In genomic region chr7:28939418-28940183, GRCm38 (mm10) we compare ENCODE assay signal across 11 mouse cellular contexts. TPM values are rescaled to one million over a fixed set of nuclear protein-coding genes. Genes with fewer than 3 reads are reported as not detected.
DNase-seq lines count a peak whose midpoint lies in the region; ATAC-seq and TF ChIP-seq lines count a peak whose summit lies in the region.
"Had no signal": no experiment of that assay in that cellular context is flagged by ENCODE, and none has a peak within 500 bp of the region (broad histone marks: within the 10 kb centered on the region; RNA-seq: fewer than 3 reads in every experiment).

No protein-coding gene starts in this region.

- H3K36me3 ChIP-seq in liver, postnatal 0 days (replicated peaks; ENCODE audit: insufficient read depth, low read length) = peaks cover 14% of the 10 kb centered on the region
- peaks cover 53% of the 10 kb centered on the region for H3K36me3 ChIP-seq in liver, embryonic 12.5 days
- peaks cover 7% of the 10 kb centered on the region for H3K36me3 ChIP-seq in intestine, postnatal 0 days (ENCODE audit: control insufficient read depth, insufficient read depth)
- H3K36me3 ChIP-seq in small intestine, adult 2 months (ENCODE audit: control insufficient read depth, insufficient read depth, low read length) = peaks cover 23% of the 10 kb centered on the region

- TF ChIP-seq EP300 in liver, postnatal 0 days (IDR thresholded peaks at IDR 0.05; ENCODE audit: low read depth) = no peak

- TF ChIP-seq CTCF in liver, postnatal 0 days (IDR thresholded peaks at IDR 0.05; ENCODE audit: low read depth) = no peak
- no peak for TF ChIP-seq CTCF in intestine, postnatal 0 days (IDR thresholded peaks at IDR 0.05; ENCODE audit: low read depth)
- no peak for TF ChIP-seq CTCF in small intestine, adult 2 months (IDR thresholded peaks at IDR 0.05; ENCODE audit: extremely low read depth, insufficient read length, insufficient replicate concordance, low read depth, low read length)

- no peak overlapping the region for H3K4me3 ChIP-seq in liver, postnatal 0 days (ENCODE audit: low read depth, low read length)
- H3K4me3 ChIP-seq in liver, embryonic 12.5 days = no peak overlapping the region
- no peak overlapping the region for H3K4me3 ChIP-seq in intestine, postnatal 0 days (ENCODE audit: low read depth, low read length)
- H3K4me3 ChIP-seq in small intestine, adult 2 months (ENCODE audit: low read depth, low read length) = no peak overlapping the region

- ATAC-seq in liver, postnatal 0 days = no peak
- ATAC-seq in liver, embryonic 12.5 days = no peak
- peak; percentile 55 for ATAC-seq in intestine, postnatal 0 days
- ATAC-seq in erythroid progenitor cell, adult 5-6 weeks (replicated peaks; ENCODE audit: low FRiP score, poor library complexity, severe bottlenecking) = no peak

- TF ChIP-seq POLR2A in small intestine, adult 2 months (IDR thresholded peaks at IDR 0.05; ENCODE audit: low read depth, low read length) = no peak

- H3K9me3 ChIP-seq in liver, postnatal 0 days (ENCODE audit: low read length) = no peaks in the 10 kb centered on the region
- H3K9me3 ChIP-seq in liver, embryonic 12.5 days (replicated peaks) = no peaks in the 10 kb centered on the region
- no peaks in the 10 kb centered on the region for H3K9me3 ChIP-seq in intestine, postnatal 0 days (ENCODE audit: control insufficient read depth)
- H3K9me3 ChIP-seq: megakaryocyte, embryonic 14.5 days had no signal

- 0 out of 2 replicates have a peak overlapping the region, but pooled peaks have one; percentile 64 for H3K27ac ChIP-seq in liver, postnatal 0 days (ENCODE audit: low read depth)
- no peak overlapping the region for H3K27ac ChIP-seq in liver, embryonic 12.5 days
- H3K27ac ChIP-seq in intestine, postnatal 0 days (ENCODE audit: low read depth, low read length) = peak overlapping the region; percentile 74
- H3K27ac ChIP-seq in small intestine, adult 2 months (ENCODE audit: insufficient read depth, low read depth, low read length) = peak overlapping the region; percentile 52

- 79% methylated on average over 7 of the region's 7 CpGs for WGBS in liver, postnatal 0 days (ENCODE audit: insufficient replicate concordance)
- WGBS in liver, embryonic 12.5 days (ENCODE audit: insufficient replicate concordance) = 83% methylated on average over 7 of the region's 7 CpGs
- 52% methylated on average over 7 of the region's 7 CpGs for WGBS in intestine, postnatal 0 days
- 52% methylated on average over 7 of the region's 7 CpGs for WGBS in small intestine, adult 2 months

- no peaks in the 10 kb centered on the region for H3K27me3 ChIP-seq in liver, postnatal 0 days (ENCODE audit: insufficient read depth, low read length)
- no peaks in the 10 kb centered on the region for H3K27me3 ChIP-seq in liver, embryonic 12.5 days (replicated peaks)
- H3K27me3 ChIP-seq in intestine, postnatal 0 days (replicated peaks; ENCODE audit: control insufficient read depth, insufficient read depth, low read length) = no peaks in the 10 kb centered on the region
- no peaks in the 10 kb centered on the region for H3K27me3 ChIP-seq in small intestine, adult 2 months (ENCODE audit: control insufficient read depth, insufficient read depth, low read length)
- H3K27me3 ChIP-seq: megakaryocyte, embryonic 14.5 days had no signal

- no peak overlapping the region for H3K4me2 ChIP-seq in liver, postnatal 0 days (ENCODE audit: low read depth, low read length)
- no peak overlapping the region for H3K4me2 ChIP-seq in liver, embryonic 12.5 days
- peak overlapping the region; percentile 37; the same call in 1 of the 2 replicates for H3K4me2 ChIP-seq in intestine, postnatal 0 days (replicated peaks; ENCODE audit: low read depth)

- H3K9ac ChIP-seq in liver, postnatal 0 days (replicated peaks) = no peak overlapping the region
- H3K9ac ChIP-seq in liver, embryonic 12.5 days = no peak overlapping the region
- H3K9ac ChIP-seq in intestine, postnatal 0 days (ENCODE audit: low read depth, low read length) = no peak overlapping the region

- peak; percentile 50 for DNase-seq in adrenal gland, postnatal 14 days
- no peak for DNase-seq in adrenal gland, adult 8-10 months
- DNase-seq in liver, postnatal 0 days = no peak
- no peak for DNase-seq in right cerebral cortex, postnatal 10 days (ENCODE audit: low spot score in 2 of 2)
- DNase-seq: cerebellum, adult 18-20 months; retina, postnatal 1 day had no signal

- peaks cover 62% of the 10 kb centered on the region for H3K4me1 ChIP-seq in liver, postnatal 0 days (ENCODE audit: insufficient read depth)
- peaks cover 97% of the 10 kb centered on the region for H3K4me1 ChIP-seq in liver, embryonic 12.5 days
- H3K4me1 ChIP-seq in intestine, postnatal 0 days (replicated peaks; ENCODE audit: control insufficient read depth, insufficient read depth, low read length) = peaks cover 41% of the 10 kb centered on the region
- peaks cover 55% of the 10 kb centered on the region for H3K4me1 ChIP-seq in small intestine, adult 2 months (ENCODE audit: control insufficient read depth, insufficient read depth, insufficient read length, low read length)

RNA-seq across cellular contexts. Expression of gene Actn4, which starts 22.5 kb away (rescaled TPM):
- total RNA-seq in adrenal gland, postnatal 14 days (2021) = 271 and 282 TPM in 2 replicates
- 100 to 1,000 TPM; 184 to 285 (median 233) TPM for total RNA-seq in adrenal gland, adult 8-10 months (2022)
- polyA plus RNA-seq in liver, postnatal 0 days (2015; fragmentation: Nextera tagmentation; extraction: Ambion mirVana) = 76.3 and 81.2 TPM in 2 replicates
- polyA plus RNA-seq in liver, embryonic 12.5 days (2016; fragmentation: Nextera tagmentation; extraction: Ambion mirVana) = 165 and 166 TPM in 2 replicates
- polyA plus RNA-seq in intestine, postnatal 0 days (2015; fragmentation: Nextera tagmentation; extraction: Ambion mirVana) = 293 and 319 TPM in 2 replicates
- 506 and 1,069 TPM in 2 replicates for polyA plus RNA-seq in small intestine, adult 2 months (2012; rRNA removed)
- total RNA-seq in erythroid progenitor cell, adult 5-6 weeks (2015; ENCODE audit: low replicate concordance) = 170 and 189 TPM in 2 replicates
- 173 and 197 TPM in 2 replicates for total RNA-seq in erythroid progenitor cell, adult 5-6 weeks (2017; ENCODE audit: low replicate concordance)

RNA-seq across cellular contexts. Expression of gene Eif3k, which starts 42.1 kb away (rescaled TPM):
- total RNA-seq in adrenal gland, postnatal 14 days (2021) = 233 and 240 TPM in 2 replicates
- 100 to 1,000 TPM; 232 to 255 (median 240) TPM for total RNA-seq in adrenal gland, adult 8-10 months (2022)
- polyA plus RNA-seq in liver, postnatal 0 days (2015; fragmentation: Nextera tagmentation; extraction: Ambion mirVana) = 162 and 166 TPM in 2 replicates
- 325 and 336 TPM in 2 replicates for polyA plus RNA-seq in liver, embryonic 12.5 days (2016; fragmentation: Nextera tagmentation; extraction: Ambion mirVana)
- 282 and 286 TPM in 2 replicates for polyA plus RNA-seq in intestine, postnatal 0 days (2015; fragmentation: Nextera tagmentation; extraction: Ambion mirVana)
- 135 and 169 TPM in 2 replicates for polyA plus RNA-seq in small intestine, adult 2 months (2012; rRNA removed)
- total RNA-seq in erythroid progenitor cell, adult 5-6 weeks (2015; ENCODE audit: low replicate concordance) = 83.8 and 161 TPM in 2 replicates
- 81.5 and 115 TPM in 2 replicates for total RNA-seq in erythroid progenitor cell, adult 5-6 weeks (2017; ENCODE audit: low replicate concordance)

RNA-seq across cellular contexts. Expression of gene Map4k1, which starts 42.2 kb away (rescaled TPM):
- 1.8 and 7.9 TPM in 2 replicates for total RNA-seq in adrenal gland, postnatal 14 days (2021)
- 1 to 10 TPM; 1.4 to 3.9 (median 1.8) TPM for total RNA-seq in adrenal gland, adult 8-10 months (2022)
- polyA plus RNA-seq in liver, postnatal 0 days (2015; fragmentation: Nextera tagmentation; extraction: Ambion mirVana) = 11.9 and 16.5 TPM in 2 replicates
- 33.3 and 35.0 TPM in 2 replicates for polyA plus RNA-seq in liver, embryonic 12.5 days (2016; fragmentation: Nextera tagmentation; extraction: Ambion mirVana)
- 1.5 and 1.6 TPM in 2 replicates for polyA plus RNA-seq in intestine, postnatal 0 days (2015; fragmentation: Nextera tagmentation; extraction: Ambion mirVana)
- 11.1 and 21.3 TPM in 2 replicates for polyA plus RNA-seq in small intestine, adult 2 months (2012; rRNA removed)
- 13.0 and 23.1 TPM in 2 replicates for total RNA-seq in erythroid progenitor cell, adult 5-6 weeks (2015; ENCODE audit: low replicate concordance)
- 7.3 and 7.9 TPM in 2 replicates for total RNA-seq in erythroid progenitor cell, adult 5-6 weeks (2017; ENCODE audit: low replicate concordance)

RNA-seq across cellular contexts. Expression of gene Capn12, which starts 58.4 kb away (rescaled TPM):
- total RNA-seq in adrenal gland, postnatal 14 days (2021) = 0.19 and 0.60 TPM in 2 replicates
- under 1 TPM in 3 of 4 experiments, not detected in 1; 0.12 to 0.16 (median 0.15) TPM for total RNA-seq in adrenal gland, adult 8-10 months (2022)
- polyA plus RNA-seq in liver, postnatal 0 days (2015; fragmentation: Nextera tagmentation; extraction: Ambion mirVana) = 0.09 and 0.23 TPM in 2 replicates
- 0.12 and 0.13 TPM in 2 replicates for polyA plus RNA-seq in liver, embryonic 12.5 days (2016; fragmentation: Nextera tagmentation; extraction: Ambion mirVana)
- 0.25 and 0.37 TPM in 2 replicates for polyA plus RNA-seq in intestine, postnatal 0 days (2015; fragmentation: Nextera tagmentation; extraction: Ambion mirVana)
- polyA plus RNA-seq in small intestine, adult 2 months (2012; rRNA removed) = 0.08 and 0.10 TPM in 2 replicates
- total RNA-seq in erythroid progenitor cell, adult 5-6 weeks (2015; ENCODE audit: low replicate concordance) = not detected in 2 replicates
- 1.2 TPM in 1 of 2 replicates, not detected in the other for total RNA-seq in erythroid progenitor cell, adult 5-6 weeks (2017; ENCODE audit: low replicate concordance)
